Mouse (Mus musculus) limb, embryonic 10.5 days (tissue): ENCODE measurements around the gene Nbea. TPM values are rescaled to one million over a fixed set of nuclear protein-coding genes. Genes with fewer than 3 reads are reported as not detected.

Experiments
- DNase-seq: peaks from one replicate; pipeline ENCODE4 v3.0.0-alpha.2; 2017; ENCODE audit warnings: low spot score
- H3K27ac ChIP-seq: fragments of 300-500 bp; sonication (generic); 2 replicates; pipeline ENCODE4 v1.5.1; 2016; ENCODE audit warnings: mild to moderate bottlenecking
- H3K27me3 ChIP-seq: fragments of 300-500 bp; sonication (generic); 2 replicates; pipeline ENCODE4 v1.6.1; 2016; ENCODE audit warnings: low read depth, mild to moderate bottlenecking; ENCODE audit not compliant: poor library complexity, severe bottlenecking
- H3K36me3 ChIP-seq: fragments of 300-500 bp; sonication (generic); 2 replicates; pipeline ENCODE4 v1.6.1; 2016; ENCODE audit warnings: mild to moderate bottlenecking, moderate library complexity
- H3K4me1 ChIP-seq: fragments of 300-500 bp; sonication (generic); 2 replicates; pipeline ENCODE4 v1.6.1; 2016
- H3K4me3 ChIP-seq: fragments of 300-500 bp; sonication (generic); 2 replicates; pipeline ENCODE4 v1.5.1; 2016; ENCODE audit warnings: mild to moderate bottlenecking, moderate library complexity
- H3K9me3 ChIP-seq: fragments of 300-500 bp; sonication (generic); replicated peaks from 2 replicates; pipeline ENCODE4 v1.6.1; 2016; ENCODE audit warnings: mild to moderate bottlenecking
- whole genome bisulfite sequencing: fragments of 180-500 bp; shearing (Covaris S2); methylation state at CpG from one replicate; pipeline ENCODE4 v1.1.7; 2016; 5-methylcytosine and 5-hydroxymethylcytosine counted together
- polyA plus RNA-seq: library from polyadenylated mRNA; unstranded; fragments of >200 nt; fragmentation: Nextera tagmentation; extraction: Ambion mirVana; gene quantifications from 2 replicates; pipeline ENCODE4 v1.2.1, GENCODE M21; 2016

Gene Nbea
- polyA plus RNA-seq, 1 experiment from 2014 or later, result 19.7 TPM

- no peaks in the 10 kb centered on the region for H3K9me3 ChIP-seq
- 18% methylated on average over 6 of the region's 6 CpGs for WGBS
- no peak for DNase-seq
- no peak overlapping the region for H3K27ac ChIP-seq
- H3K4me3 ChIP-seq, result no peak overlapping the region
- H3K36me3 ChIP-seq, result no peaks in the 10 kb centered on the region
- H3K27me3 ChIP-seq, result no peaks in the 10 kb centered on the region
- peaks cover 62% of the 10 kb centered on the region for H3K4me1 ChIP-seq
Observed at GRCm38 (mm10) chr3:55685627-55686026, 497.9 kb downstream of the Nbea start.

- Histone ChIP-seq H3K27me3 (no peaks in the 10 kb centered on the region), H3K36me3 (no peaks in the 10 kb centered on the region), H3K9me3 (no peaks in the 10 kb centered on the region), H3K27ac (peak overlapping the region; percentile 74), H3K4me1 (peaks cover 62% of the 10 kb centered on the region), H3K4me3 (no peak overlapping the region)
- no peak for DNase-seq
- 46% methylated on average over 4 of the region's 4 CpGs for WGBS
Observed at GRCm38 (mm10) chr3:55684892-55685291, 498.6 kb downstream of the Nbea start.

GRCm38 (mm10) chr3:55677691-55678090 lies 505.8 kb downstream of the Nbea start:
- 90% methylated on average over 2 of the region's 2 CpGs for WGBS
- DNase-seq, result no peak
- Histone ChIP-seq H3K4me3 (no peak overlapping the region), H3K36me3 (no peaks in the 10 kb centered on the region), H3K27ac (no peak overlapping the region), H3K27me3 (no peaks in the 10 kb centered on the region), H3K4me1 (peaks cover 9% of the 10 kb centered on the region), H3K9me3 (no peaks in the 10 kb centered on the region)

- 86% methylated on average over 7 of the region's 7 CpGs for WGBS
- Histone ChIP-seq H3K27me3 (no peaks in the 10 kb centered on the region), H3K27ac (no peak overlapping the region), H3K36me3 (no peaks in the 10 kb centered on the region), H3K9me3 (no peaks in the 10 kb centered on the region), H3K4me1 (peaks cover 14% of the 10 kb centered on the region), H3K4me3 (no peak overlapping the region)
- DNase-seq, result no peak
Observed at GRCm38 (mm10) chr3:55674185-55674584, 509.3 kb downstream of the Nbea start.

- H3K4me3 ChIP-seq, result no peak overlapping the region
Observed at GRCm38 (mm10) chr3:55667048-55667447, 516.5 kb downstream of the Nbea start.

GRCm38 (mm10) chr3:55665928-55666327 lies 517.6 kb downstream of the Nbea start:
- Histone ChIP-seq H3K9me3 (no peaks in the 10 kb centered on the region), H3K27ac (no peak overlapping the region), H3K4me1 (peaks cover 11% of the 10 kb centered on the region)

More at GRCm38 (mm10) chr3:55667048-55667447, 516.5 kb downstream of the Nbea start:
- no peak for DNase-seq
- Histone ChIP-seq H3K27ac (no peak overlapping the region), H3K9me3 (no peaks in the 10 kb centered on the region), H3K36me3 (no peaks in the 10 kb centered on the region), H3K4me1 (peaks cover 9% of the 10 kb centered on the region; the same call in 1 of the 2 replicates), H3K27me3 (no peaks in the 10 kb centered on the region)
- 90% methylated on average over 6 of the region's 6 CpGs for WGBS

GRCm38 (mm10) chr3:55664713-55665112 lies 518.8 kb downstream of the Nbea start:
- no peak overlapping the region for H3K27ac ChIP-seq
- H3K4me1 ChIP-seq, result peaks cover 16% of the 10 kb centered on the region
- no peaks in the 10 kb centered on the region for H3K36me3 ChIP-seq
- no peak overlapping the region for H3K4me3 ChIP-seq
- H3K27me3 ChIP-seq, result no peaks in the 10 kb centered on the region
- DNase-seq, result no peak
- H3K9me3 ChIP-seq, result no peaks in the 10 kb centered on the region
- 86% methylated on average over 3 of the region's 3 CpGs for WGBS

More at GRCm38 (mm10) chr3:55665928-55666327, 517.6 kb downstream of the Nbea start:
- DNase-seq, result no peak
- Histone ChIP-seq H3K4me3 (no peak overlapping the region), H3K27me3 (no peaks in the 10 kb centered on the region), H3K36me3 (no peaks in the 10 kb centered on the region)
- WGBS, result 87% methylated on average over 5 of the region's 5 CpGs

- Histone ChIP-seq H3K4me1 (peaks cover 16% of the 10 kb centered on the region), H3K9me3 (no peaks in the 10 kb centered on the region), H3K27ac (no peak overlapping the region), H3K27me3 (no peaks in the 10 kb centered on the region), H3K36me3 (no peaks in the 10 kb centered on the region), H3K4me3 (no peak overlapping the region)
- WGBS, result 76% methylated on average over 9 of the region's 9 CpGs
- DNase-seq, result peak; percentile 54
Observed at GRCm38 (mm10) chr3:55661678-55662445, 521.6 kb downstream of the Nbea start.

GRCm38 (mm10) chr3:55660261-55660838 lies 523.2 kb downstream of the Nbea start:
- no peaks in the 10 kb centered on the region for H3K27me3 ChIP-seq
- no peak overlapping the region for H3K27ac ChIP-seq
- H3K4me3 ChIP-seq, result no peak overlapping the region
- 75% methylated on average over 10 of the region's 10 CpGs for WGBS
- peaks cover 12% of the 10 kb centered on the region for H3K4me1 ChIP-seq
- H3K36me3 ChIP-seq, result no peaks in the 10 kb centered on the region
- DNase-seq, result no peak
- no peaks in the 10 kb centered on the region for H3K9me3 ChIP-seq

GRCm38 (mm10) chr3:55659558-55660215 lies 523.8 kb downstream of the Nbea start:
- 0 out of 2 replicates have a peak overlapping the region, but pooled peaks have one; percentile 3 for H3K27ac ChIP-seq
- no peaks in the 10 kb centered on the region for H3K36me3 ChIP-seq
- no peaks in the 10 kb centered on the region for H3K9me3 ChIP-seq
- H3K27me3 ChIP-seq, result no peaks in the 10 kb centered on the region
- DNase-seq, result no peak
- H3K4me3 ChIP-seq, result no peak overlapping the region
- 24% methylated on average over 7 of the region's 7 CpGs for WGBS
- H3K4me1 ChIP-seq, result peaks cover 12% of the 10 kb centered on the region

- peaks cover 24% of the 10 kb centered on the region for H3K4me1 ChIP-seq
- 81% methylated on average over 2 of the region's 2 CpGs for WGBS
- no peak for DNase-seq
- no peak overlapping the region for H3K4me3 ChIP-seq
- H3K27me3 ChIP-seq, result no peaks in the 10 kb centered on the region
- H3K9me3 ChIP-seq, result no peaks in the 10 kb centered on the region
- no peak overlapping the region for H3K27ac ChIP-seq
- no peaks in the 10 kb centered on the region for H3K36me3 ChIP-seq
Observed at GRCm38 (mm10) chr3:55652321-55652720, 531.2 kb downstream of the Nbea start.

GRCm38 (mm10) chr3:55651877-55652276 lies 531.6 kb downstream of the Nbea start:
- no peak for DNase-seq
- 91% methylated on average over 4 of the region's 4 CpGs for WGBS
- Histone ChIP-seq H3K27me3 (no peaks in the 10 kb centered on the region), H3K27ac (no peak overlapping the region), H3K9me3 (no peaks in the 10 kb centered on the region), H3K36me3 (no peaks in the 10 kb centered on the region), H3K4me3 (no peak overlapping the region), H3K4me1 (peaks cover 28% of the 10 kb centered on the region)

GRCm38 (mm10) chr3:55649541-55649940 lies 534.0 kb downstream of the Nbea start:
- H3K4me3 ChIP-seq, result no peak overlapping the region
- peak overlapping the region; percentile 36; the same call in 1 of the 2 replicates for H3K27ac ChIP-seq
- DNase-seq, result no peak
- 86% methylated on average over 5 of the region's 5 CpGs for WGBS
- no peaks in the 10 kb centered on the region for H3K36me3 ChIP-seq
- H3K4me1 ChIP-seq, result peaks cover 48% of the 10 kb centered on the region
- no peaks in the 10 kb centered on the region for H3K27me3 ChIP-seq
- H3K9me3 ChIP-seq, result no peaks in the 10 kb centered on the region
